Mouse (Mus musculus): Measurements from ENCODE around the gene Nms. TPM values are rescaled to one million over a fixed set of nuclear protein-coding genes. Genes with fewer than 3 reads are reported as not detected.

Gene Nms
- polyA plus RNA-seq, 2 experiments, result not detected

DNA sequence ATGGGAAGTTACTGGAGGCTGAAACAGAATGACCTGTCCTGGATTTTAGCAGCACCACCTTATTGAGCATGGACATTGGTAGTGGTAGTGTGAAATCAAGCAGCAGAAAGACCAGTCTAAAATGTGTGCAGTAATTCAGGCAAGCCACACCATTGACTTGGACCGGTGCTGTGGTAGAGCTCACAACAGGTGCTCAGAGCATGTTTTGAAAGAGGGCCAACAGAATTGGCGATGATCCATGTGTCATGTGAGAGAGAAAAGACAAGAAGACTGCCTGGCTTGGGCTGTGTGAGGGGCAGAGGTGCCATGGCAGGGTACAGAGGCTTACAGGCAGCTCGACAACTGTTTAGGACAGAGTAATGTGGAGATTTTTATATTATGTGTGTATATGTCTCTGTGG is 53.4 kb downstream of the Nms start:
- DNase-seq (ENCODE audit: low spot score), result peak; percentile 14
- H3K4me2 ChIP-seq (replicated peaks; ENCODE audit: low read depth, low read length, severe bottlenecking), result no peak overlapping the region
- WGBS, result 90% methylated on average over 3 of the region's 3 CpGs
- peaks cover 51% of the 10 kb centered on the region for H3K36me3 ChIP-seq (ENCODE audit: control insufficient read depth, insufficient read depth, low read length)
- no peaks in the 10 kb centered on the region for H3K4me1 ChIP-seq (ENCODE audit: control insufficient read depth, insufficient read depth, low read length)
- no peak for ATAC-seq (ENCODE audit: low FRiP score, low read depth)
- no peak overlapping the region for H3K4me3 ChIP-seq (replicated peaks; ENCODE audit: low read length)
- H3K27ac ChIP-seq (replicated peaks; ENCODE audit: low read depth, low read length), result no peak overlapping the region
- H3K9me3 ChIP-seq (ENCODE audit: control insufficient read depth, low read length), result no peaks in the 10 kb centered on the region
- H3K27me3 ChIP-seq (ENCODE audit: control insufficient read depth, insufficient read depth, low read length), result no peaks in the 10 kb centered on the region
- no peak overlapping the region for H3K9ac ChIP-seq (ENCODE audit: low read depth, low read length, severe bottlenecking)
- TF ChIP-seq POLR2A (IDR thresholded peaks at IDR 0.05; ENCODE audit: borderline replicate concordance, extremely low read depth, insufficient read depth, insufficient read length), result no peak

Other genes with a start within 250 kb of the Nms start
- gene Lonrf2, start 102.4 kb upstream of the Nms start, polyA plus RNA-seq (2012; rRNA removed), result 6.7 and 7.3 TPM in 2 replicates
- gene Lonrf2, start 102.4 kb upstream of the Nms start, polyA plus RNA-seq (2014; fragmentation: Nextera tagmentation; extraction: Ambion mirVana), result 2.7 and 2.9 TPM in 2 replicates
- 5.2 and 5.4 TPM in 2 replicates for gene Chst10, start 41.0 kb upstream of the Nms start, polyA plus RNA-seq (2012; rRNA removed)
- gene Chst10, start 41.0 kb upstream of the Nms start, polyA plus RNA-seq (2014; fragmentation: Nextera tagmentation; extraction: Ambion mirVana), result 10.7 and 11.7 TPM in 2 replicates
- 62.7 and 85.8 TPM in 2 replicates for gene Pdcl3, start 46.5 kb downstream of the Nms start, polyA plus RNA-seq (2012; rRNA removed)
- 143 and 149 TPM in 2 replicates for gene Pdcl3, start 46.5 kb downstream of the Nms start, polyA plus RNA-seq (2014; fragmentation: Nextera tagmentation; extraction: Ambion mirVana)